Mouse (Mus musculus): ENCODE measurements around the gene Kmt2e.
"Not testable (repeated sequence)": the region's sequence is repeated elsewhere in the genome, so short reads cannot be mapped to it uniquely, and the experiment has no call there.

The Kmt2e gene

GRCm38 (mm10) chr5:23531541-23532096 lies 97.4 kb downstream of the Kmt2e start:
- intact Hi-C loops (cut with DNase I), result no loop called here

GRCm38 (mm10) chr5:23535692-23536091 lies 101.5 kb downstream of the Kmt2e start:
- intact Hi-C loops (cut with DNase I), result no loop called here

GRCm38 (mm10) chr5:23551687-23552086 lies 117.4 kb downstream of the Kmt2e start:
- intact Hi-C loops (cut with DNase I), result no loop called here

GRCm38 (mm10) chr5:23553338-23553737 lies 119.1 kb downstream of the Kmt2e start:
- intact Hi-C loops (cut with DNase I), result not testable (repeated sequence)

Measured in adrenal gland (tissue).